Mouse (Mus musculus) heart, adult 10 weeks (tissue): Measurements from ENCODE around the gene Ntn3. TPM values are rescaled to one million over a fixed set of nuclear protein-coding genes. Genes with fewer than 3 reads are reported as not detected.

Source experiments
- polyA plus RNA-seq: library from polyadenylated mRNA; stranded (reverse); fragments of 350-450 nt; fragmentation: Illumina TruSeq; extraction: RNeasy Lipid Tissue Mini Kit (QIAGEN cat#74804); gene quantifications from one replicate; pipeline ENCODE4 v1.2.3, GENCODE M21; 2014; ENCODE audit warnings: low read depth, low replicate concordance

Ntn3 gene
- 1.2 TPM for polyA plus RNA-seq

DNA sequence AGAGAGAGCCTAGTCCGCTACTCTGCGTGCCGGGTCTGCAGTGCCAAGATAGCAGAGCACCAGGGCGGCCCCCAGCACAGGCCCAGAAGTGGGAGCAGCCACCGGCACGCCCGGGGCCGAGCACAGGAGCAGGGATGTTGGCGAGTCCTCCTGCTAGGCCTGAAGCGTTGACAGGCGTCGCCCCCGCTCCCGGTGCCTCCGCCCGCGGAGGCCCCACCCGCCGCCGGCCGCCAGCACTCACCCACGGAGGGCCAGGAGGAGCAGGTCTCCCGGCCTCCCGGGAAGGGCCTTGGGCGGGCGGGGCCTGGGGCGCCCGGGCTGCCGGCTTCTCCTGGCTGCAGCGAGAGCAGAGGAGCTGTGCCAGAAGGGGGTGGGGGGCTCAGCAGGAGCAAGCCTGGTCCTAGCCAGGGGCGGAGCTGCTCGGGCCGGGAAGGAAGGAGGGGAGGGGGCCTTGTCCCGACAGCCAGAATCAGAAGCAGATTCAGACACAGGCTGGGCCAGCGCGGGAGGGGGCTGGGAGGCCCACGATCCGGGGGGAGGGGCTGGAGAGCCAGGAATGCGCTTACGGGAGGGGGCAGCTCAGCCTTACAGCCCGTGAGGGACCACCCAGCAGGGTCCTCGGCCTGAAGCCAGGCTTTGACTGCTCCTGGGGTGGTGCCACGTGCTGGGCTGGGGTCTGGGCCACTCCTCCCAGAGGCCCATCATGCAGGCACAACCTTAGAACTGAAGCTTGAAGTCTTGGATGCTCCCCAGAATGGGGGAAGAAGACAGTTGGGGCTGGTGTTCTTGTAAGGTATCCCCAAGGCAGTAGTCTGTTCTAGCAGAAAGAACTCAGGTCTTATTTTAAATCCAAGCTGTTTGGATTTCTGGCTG is at the start of gene Ntn3:
Ntn3 (minus strand) TSS at position 489 of the 873 bp plus-strand sequence.

DNA sequence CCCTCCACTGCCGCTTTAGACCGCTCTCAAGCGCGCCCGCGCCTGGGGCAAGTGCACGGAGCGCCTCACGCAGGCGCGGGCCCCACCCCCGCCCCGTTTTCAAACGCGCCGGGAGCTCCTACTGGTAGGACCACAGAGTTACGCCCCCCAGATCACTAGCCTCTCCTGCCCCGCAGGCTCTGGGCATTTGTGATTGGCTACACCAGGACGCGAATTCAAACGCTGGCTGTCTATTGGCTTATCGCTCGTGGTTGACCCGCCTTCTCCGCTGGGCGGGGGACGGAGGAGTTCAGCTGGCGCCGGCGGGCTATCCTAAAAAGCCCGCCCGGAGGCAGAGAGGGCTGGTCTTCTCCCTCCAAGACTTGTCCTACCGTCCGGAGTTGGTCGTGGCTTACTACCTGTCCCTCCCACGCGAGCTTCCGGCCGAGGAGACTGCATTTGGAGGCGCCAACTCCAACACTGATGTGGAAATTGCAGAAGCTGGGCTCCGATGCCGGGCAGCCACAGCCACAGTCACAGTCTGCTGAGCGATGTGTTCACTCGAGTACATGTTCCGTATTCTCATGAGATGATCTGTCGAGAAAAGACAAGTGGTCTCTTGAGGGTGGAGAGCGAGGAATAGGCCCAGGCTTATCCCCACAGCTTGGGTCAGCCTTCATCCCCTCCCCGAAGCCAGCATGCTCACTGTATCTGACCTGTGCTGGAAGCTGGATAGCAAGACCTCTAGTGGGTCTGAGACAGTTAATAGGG is 42.2 kb upstream of the Ntn3 start, which contains the start of gene Ccnf:
Ccnf (minus strand) TSS at position 165 of the 750 bp plus-strand sequence.

GRCm38 (mm10) chr17:24220435-24221411 is 11.4 kb upstream of the Ntn3 start, which contains the start of gene Tedc2:
Gene Tedc2 (minus strand): TSS chr17:24220851.

DNA sequence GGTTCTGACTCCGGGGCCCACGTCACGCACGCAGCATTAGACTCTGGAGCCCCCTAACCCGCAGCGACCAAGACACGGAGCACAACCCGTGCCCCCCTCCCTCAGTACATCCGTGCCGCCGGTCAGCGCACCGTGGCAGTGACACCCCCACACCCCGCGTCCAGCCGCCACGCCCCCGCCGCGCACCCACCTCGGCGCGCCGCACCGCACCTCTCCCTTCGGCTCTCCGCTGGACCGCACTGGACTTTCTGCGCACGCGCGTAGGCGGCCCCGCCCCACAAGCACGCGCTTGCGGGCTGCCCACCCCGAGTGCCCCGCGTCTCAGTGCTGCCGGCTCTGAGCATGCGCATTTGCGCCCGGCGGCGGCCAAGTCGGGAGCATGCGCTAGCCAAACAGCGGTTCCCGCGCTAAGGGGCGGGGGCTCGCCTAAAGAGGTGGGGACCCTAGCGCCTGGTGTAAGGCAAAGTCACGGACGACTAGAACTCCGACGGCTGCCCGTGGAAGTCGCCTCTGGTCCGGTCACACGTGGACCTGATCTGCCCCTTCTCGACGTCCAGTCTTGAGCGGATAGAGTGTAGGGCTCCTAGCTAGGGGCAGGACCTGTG is 3.9 kb downstream of the Ntn3 start, which contains the start of gene Tbc1d24:
Tbc1d24 (minus strand) TSS at position 279 of the 605 bp plus-strand sequence.

GRCm38 (mm10) chr17:24169317-24170065 is 39.8 kb downstream of the Ntn3 start, which contains the start of gene Atp6v0c:
Gene Atp6v0c (minus strand): TSS chr17:24169702.

GRCm38 (mm10) chr17:24163176-24163962 is 46.0 kb downstream of the Ntn3 start, which contains the start of gene Amdhd2:
Gene Amdhd2 (minus strand): TSS chr17:24163766.

Other genes with a start within 250 kb of the Ntn3 start
- gene Prss30, start 229.0 kb downstream of the Ntn3 start, polyA plus RNA-seq: not detected
- gene Prss22, start 211.4 kb downstream of the Ntn3 start, polyA plus RNA-seq: not detected
- gene Prss27, start 171.4 kb downstream of the Ntn3 start, polyA plus RNA-seq: not detected
- 9.1 TPM for gene Kctd5, start 136.0 kb downstream of the Ntn3 start, polyA plus RNA-seq
- 21.0 TPM for gene Pdpk1, start 58.6 kb downstream of the Ntn3 start, polyA plus RNA-seq
- 14.9 TPM for gene Amdhd2, start 45.8 kb downstream of the Ntn3 start, polyA plus RNA-seq
- gene Atp6v0c, start 39.8 kb downstream of the Ntn3 start, polyA plus RNA-seq: 283 TPM
- gene Tbc1d24, start 4.0 kb downstream of the Ntn3 start, polyA plus RNA-seq: 10.7 TPM
- 2.4 TPM for gene Tedc2, start 11.3 kb upstream of the Ntn3 start, polyA plus RNA-seq
- 0.45 TPM for gene Ccnf, start 42.0 kb upstream of the Ntn3 start, polyA plus RNA-seq
- gene Abca17, start 141.5 kb upstream of the Ntn3 start, polyA plus RNA-seq: not detected
- 11.2 TPM for gene Abca3, start 142.4 kb upstream of the Ntn3 start, polyA plus RNA-seq
- gene Rnps1, start 205.0 kb upstream of the Ntn3 start, polyA plus RNA-seq: 82.4 TPM
- 445 TPM for gene Eci1, start 217.1 kb upstream of the Ntn3 start, polyA plus RNA-seq
- gene Dnase1l2, start 233.6 kb upstream of the Ntn3 start, polyA plus RNA-seq: 3.4 TPM